Mouse (Mus musculus) heart, adult 2 months (tissue): ENCODE measurements at regions not wholly inside any gene's neighbourhood (a gene's known extent, or its start where the extent isn't known, plus 50 kb on each side); places are given as distances from the start of the nearest gene placed in this dataset.

Experiments used
- DNase-seq, 2 experiments: peaks; one replicate each; pipeline ENCODE4 v3.0.0; 2021
- H3K27ac ChIP-seq: fragments of 200-600 bp; 2 replicates; pipeline ENCODE4 v1.8.1; 2022
- H3K27me3 ChIP-seq: fragments of 200-500 bp; 2 replicates; pipeline ENCODE4 v1.6.1; 2012; ENCODE audit warnings: mild to moderate bottlenecking, low read length, inconsistent platforms, mixed read lengths; ENCODE audit not compliant: control insufficient read depth, insufficient read depth
- H3K36me3 ChIP-seq: fragments of 200-500 bp; 2 replicates; pipeline ENCODE4 v1.6.1; 2012; ENCODE audit warnings: low read length, inconsistent platforms; ENCODE audit not compliant: control insufficient read depth, insufficient read depth
- H3K4me1 ChIP-seq: fragments of 200-500 bp; 2 replicates; pipeline ENCODE4 v1.6.1; 2011; ENCODE audit warnings: low read length; ENCODE audit not compliant: control insufficient read depth, insufficient read depth
- H3K4me3 ChIP-seq: fragments of 200-600 bp; 2 replicates; pipeline ENCODE4 v1.8.1; 2022
- H3K79me2 ChIP-seq: fragments of 200-500 bp; replicated peaks from 2 replicates; pipeline ENCODE4 v1.6.1; 2012; ENCODE audit warnings: mild to moderate bottlenecking, inconsistent platforms, low read length, moderate library complexity, mixed read lengths; ENCODE audit not compliant: control insufficient read depth, insufficient read depth
- H3K9ac ChIP-seq: fragments of 200-500 bp; 2 replicates; pipeline ENCODE4 v1.6.1; 2012; ENCODE audit warnings: low read depth, mild to moderate bottlenecking, control low read depth, inconsistent platforms, low read length, mixed read lengths
- CTCF ChIP-seq: fragments of 200-600 bp; IDR thresholded peaks from 2 replicates; pipeline ENCODE4 v1.8.1; 2022; ENCODE audit warnings: antibody characterized with exemption, mild to moderate bottlenecking, moderate library complexity
- EP300 ChIP-seq: fragments of 200-500 bp; IDR thresholded peaks from 2 replicates; pipeline ENCODE4 v1.6.1; 2011; ENCODE audit warnings: low read depth, low read length, control low read depth; ENCODE audit not compliant: insufficient read depth
- POLR2A ChIP-seq: fragments of 200-500 bp; IDR thresholded peaks from 2 replicates; pipeline ENCODE4 v1.6.1; 2011; ENCODE audit warnings: mild to moderate bottlenecking, low read depth, low read length, control low read depth; ENCODE audit not compliant: insufficient read depth
- WGBS: fragments of 180-500 bp; shearing (Covaris S2); methylation state at CpG from one replicate; pipeline ENCODE4 v1.1.7; 2018; 5-methylcytosine and 5-hydroxymethylcytosine counted together
- intact Hi-C: fragments of 180-260 bp; cut with DNase I; formaldehyde crosslinking; loops from one replicate; pipeline ENCODE4 v1.15.1; 2025

DNA sequence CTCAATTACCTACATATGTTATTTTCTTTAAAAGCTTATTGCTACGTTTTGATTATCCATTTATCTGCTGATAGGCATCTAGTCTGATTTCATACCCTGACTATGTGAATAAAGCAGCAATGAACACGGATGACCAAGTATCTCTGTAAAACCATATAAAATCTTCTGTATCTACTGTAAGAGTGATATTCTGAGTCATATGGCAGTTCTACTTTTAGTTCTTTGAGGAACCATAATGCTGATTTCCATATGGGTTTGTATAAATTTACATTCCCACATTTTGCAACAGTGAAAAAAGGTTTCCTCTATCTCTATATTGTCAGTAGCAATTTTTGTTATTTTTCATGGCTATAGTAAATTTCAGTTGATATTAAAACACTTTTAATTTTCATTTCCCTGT lies 280.6 kb downstream of the Fsip2 start:
- Histone ChIP-seq H3K4me3 (no peak overlapping the region), H3K4me1 (no peaks in the 10 kb centered on the region), H3K79me2 (no peaks in the 10 kb centered on the region), H3K27me3 (no peaks in the 10 kb centered on the region), H3K9ac (no peak overlapping the region), H3K27ac (no peak overlapping the region), H3K36me3 (no peaks in the 10 kb centered on the region)
- TF ChIP-seq EP300 (no peak), POLR2A (no peak), CTCF (no peak)
- 57% methylated on average over 2 of the region's 2 CpGs for WGBS
- intact Hi-C loops = no loop called here
- no peak for DNase-seq

DNA sequence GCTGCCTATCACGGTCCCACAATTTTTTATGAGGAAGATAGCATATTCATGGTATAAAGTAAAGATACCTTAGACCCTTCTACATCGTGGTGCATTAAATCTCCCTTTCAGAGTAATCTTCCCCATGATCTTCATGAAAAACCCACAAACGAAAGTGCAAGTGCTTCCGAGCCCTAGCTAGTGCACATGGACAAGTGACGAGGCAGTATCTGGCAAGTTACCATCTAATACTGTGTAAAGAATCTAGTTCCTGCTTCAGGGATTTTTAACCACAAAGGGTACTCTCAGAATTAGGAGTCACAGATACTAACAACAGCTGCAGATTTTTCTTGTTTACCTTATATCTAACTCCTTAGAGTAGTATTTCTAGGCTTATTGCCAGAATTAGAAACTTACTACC lies 282.8 kb downstream of the Fsip2 start:
- 78% methylated on average over 5 of the region's 5 CpGs for whole genome bisulfite sequencing
- intact Hi-C loops = no loop called here

DNA sequence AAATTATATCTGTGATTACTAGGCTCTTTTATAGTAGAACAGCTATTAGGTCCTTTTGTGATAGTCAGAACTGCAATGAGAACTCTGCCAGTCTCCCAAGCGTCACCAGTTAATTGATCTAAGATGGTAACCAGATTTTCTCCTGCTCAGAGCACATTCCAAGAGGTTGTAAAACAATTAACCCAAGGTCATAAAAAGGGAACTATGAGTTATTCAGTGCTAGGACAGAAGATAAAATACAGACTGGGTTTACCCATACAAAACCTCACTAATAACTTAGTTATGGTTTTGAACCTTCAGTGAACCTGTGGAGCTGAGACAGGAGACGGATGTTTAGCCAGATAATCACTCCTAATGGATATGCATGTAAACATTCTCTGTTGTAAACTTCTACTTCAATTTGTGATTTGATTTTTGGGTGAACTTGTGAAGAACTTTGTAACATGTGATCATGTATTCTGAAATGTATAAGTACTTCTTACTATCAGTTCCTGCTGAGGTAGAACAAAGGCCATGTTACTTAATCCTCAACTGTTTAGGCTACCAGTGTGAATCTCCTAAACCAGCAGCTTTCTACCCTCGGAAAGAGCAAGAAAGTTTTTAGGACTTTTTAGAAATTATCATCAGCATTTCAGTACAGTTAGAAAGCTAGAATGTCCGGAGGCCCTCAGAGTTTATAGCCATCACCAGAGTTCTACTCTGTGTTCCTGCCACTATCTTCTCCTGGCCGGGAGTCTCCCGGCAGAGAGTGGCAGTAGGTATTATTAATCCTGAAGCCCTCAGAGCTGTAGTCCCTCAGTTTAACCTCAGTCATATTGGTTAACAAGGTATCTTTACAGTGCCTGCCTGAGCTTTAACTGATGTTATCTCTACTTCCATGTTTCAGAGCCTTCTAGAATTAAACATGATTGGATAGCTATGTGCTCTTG lies 308.0 kb downstream of the Fsip2 start:
- DNase-seq = no peak
- H3K27me3 ChIP-seq = no peaks in the 10 kb centered on the region
- TF ChIP-seq CTCF (no peak), EP300 (no peak), POLR2A (no peak)
- H3K9ac ChIP-seq = no peak overlapping the region
- no peak overlapping the region for H3K4me3 ChIP-seq
- intact Hi-C loops = no loop called here
- H3K4me1 ChIP-seq = no peaks in the 10 kb centered on the region
- no peak overlapping the region for H3K27ac ChIP-seq
- no peaks in the 10 kb centered on the region for H3K79me2 ChIP-seq
- H3K36me3 ChIP-seq = no peaks in the 10 kb centered on the region
- WGBS = 70% methylated on average over 6 of the region's 6 CpGs

More for the DNA sequence above, 282.8 kb downstream of the Fsip2 start:
- H3K27me3 ChIP-seq = no peaks in the 10 kb centered on the region
- H3K9ac ChIP-seq = no peak overlapping the region
- TF ChIP-seq EP300 (no peak), POLR2A (no peak), CTCF (no peak)
- H3K36me3 ChIP-seq = no peaks in the 10 kb centered on the region
- no peak overlapping the region for H3K27ac ChIP-seq
- DNase-seq = no peak
- no peak overlapping the region for H3K4me3 ChIP-seq
- no peaks in the 10 kb centered on the region for H3K79me2 ChIP-seq
- H3K4me1 ChIP-seq = no peaks in the 10 kb centered on the region

DNA sequence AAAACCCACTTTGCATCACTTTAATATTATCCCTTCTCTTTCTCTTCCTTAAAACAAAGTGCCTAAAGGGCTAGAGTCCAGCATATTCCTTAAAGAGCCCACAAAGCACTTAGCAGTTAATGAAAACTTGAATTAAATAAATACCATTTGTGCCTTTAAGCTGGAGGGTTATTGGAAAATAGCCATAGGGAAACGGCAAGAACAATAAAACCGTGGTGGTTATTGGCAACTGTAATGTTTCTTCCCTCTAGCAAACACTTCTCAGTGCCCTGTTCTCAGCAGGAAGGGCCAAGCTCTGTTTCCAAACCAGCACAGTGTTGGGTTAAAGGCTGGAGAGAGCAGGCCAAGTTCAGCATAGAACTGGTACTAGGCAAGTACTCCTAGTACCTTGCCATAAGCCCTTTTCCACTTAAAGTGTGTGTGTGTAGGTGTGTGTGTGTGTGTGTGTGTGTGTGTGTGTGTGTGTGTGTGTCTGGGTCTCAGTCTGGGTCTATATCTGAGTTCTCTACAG lies 313.4 kb downstream of the Fsip2 start:
- H3K4me3 ChIP-seq = no peak overlapping the region
- no peaks in the 10 kb centered on the region for H3K79me2 ChIP-seq
- 69% methylated on average over 2 of the region's 2 CpGs for WGBS
- TF ChIP-seq CTCF = no peak
- TF ChIP-seq EP300 = no peak
- TF ChIP-seq POLR2A = no peak
- no peak overlapping the region for H3K9ac ChIP-seq
- intact Hi-C loops = no loop called here
- H3K27me3 ChIP-seq = no peaks in the 10 kb centered on the region
- H3K36me3 ChIP-seq = no peaks in the 10 kb centered on the region
- H3K4me1 ChIP-seq = no peaks in the 10 kb centered on the region
- DNase-seq = no peak
- no peak overlapping the region for H3K27ac ChIP-seq

DNA sequence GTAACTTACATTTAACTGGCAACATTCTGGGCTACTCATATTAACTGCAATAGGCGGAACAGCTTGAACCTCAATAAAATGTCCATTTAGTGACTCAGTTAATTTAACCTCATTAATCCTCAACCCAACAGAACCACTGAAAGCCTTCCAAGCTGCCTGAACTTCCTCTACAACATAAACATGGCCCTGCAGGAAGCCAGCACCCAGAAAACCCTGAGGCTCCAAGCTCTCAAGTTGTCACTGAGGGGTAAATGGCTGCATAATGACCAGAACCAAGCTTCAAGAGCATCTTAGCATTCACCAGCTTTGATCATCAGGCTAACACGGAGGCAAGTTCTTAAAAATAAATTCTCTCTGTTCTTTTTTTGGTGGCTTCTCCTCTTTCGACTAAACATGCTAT lies 315.2 kb downstream of the Fsip2 start:
- DNase-seq = no peak
- Histone ChIP-seq H3K36me3 (no peaks in the 10 kb centered on the region), H3K27me3 (no peaks in the 10 kb centered on the region), H3K4me1 (no peaks in the 10 kb centered on the region), H3K27ac (no peak overlapping the region), H3K9ac (no peak overlapping the region), H3K79me2 (no peaks in the 10 kb centered on the region), H3K4me3 (no peak overlapping the region)
- intact Hi-C loops = no loop called here
- no peak for TF ChIP-seq EP300
- no peak for TF ChIP-seq CTCF
- no peak for TF ChIP-seq POLR2A
- 69% methylated on average over 3 of the region's 3 CpGs for WGBS

DNA sequence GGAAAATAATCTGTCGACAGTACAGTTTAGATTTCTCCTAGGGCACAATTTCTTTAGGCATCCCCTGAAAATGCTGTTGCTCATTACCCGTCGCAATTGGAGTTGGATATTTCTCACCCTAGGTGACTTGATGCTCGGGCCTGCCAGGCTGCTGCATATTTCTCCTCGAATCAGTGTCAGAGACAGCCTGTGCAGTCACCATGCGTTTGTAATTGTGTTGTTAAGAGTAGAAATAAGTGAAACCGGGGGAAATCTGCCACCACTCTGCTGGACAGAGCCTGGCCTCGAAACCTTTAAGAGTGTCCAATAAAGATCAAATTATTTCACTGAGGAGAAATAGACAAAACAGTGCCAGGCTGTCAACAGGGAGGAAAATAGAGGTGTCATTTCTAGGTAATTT lies 340.7 kb upstream of the Zc3h15 start:
- 62% methylated on average over 8 of the region's 8 CpGs for WGBS
- no peaks in the 10 kb centered on the region for H3K36me3 ChIP-seq
- H3K27ac ChIP-seq = no peak overlapping the region
- H3K4me3 ChIP-seq = no peak overlapping the region
- TF ChIP-seq EP300 (no peak), POLR2A (no peak), CTCF (no peak)
- H3K79me2 ChIP-seq = no peaks in the 10 kb centered on the region
- DNase-seq = no peak
- H3K27me3 ChIP-seq = no peaks in the 10 kb centered on the region
- intact Hi-C loops = no loop called here
- H3K4me1 ChIP-seq = no peaks in the 10 kb centered on the region
- no peak overlapping the region for H3K9ac ChIP-seq
